Mouse (Mus musculus) adrenal gland, adult 18-20 months (tissue): ENCODE results near the gene P2ry6. TPM values are rescaled to one million over a fixed set of nuclear protein-coding genes. Genes with fewer than 3 reads are reported as not detected.

Source experiments
- DNase-seq, 2 experiments: peaks; one replicate each; pipeline ENCODE4 v3.0.0; 2021 to 2022; ENCODE audit warnings: low spot score in 2 of 2
- total RNA-seq, 2 experiments: library from RNA; stranded (reverse); gene quantifications; 1 replicate in 1 of 2; 2 replicates in 1 of 2; pipeline ENCODE4 v1.2.3; 2021

Gene P2ry6
- total RNA-seq, 2 experiments from 2014 or later, result 3.1 to 5.4 TPM

GRCm38 (mm10) chr7:100919006-100919808 is 55.2 kb downstream of the P2ry6 start:
- DNase-seq, result no peak

GRCm38 (mm10) chr7:100918176-100918575 is 56.3 kb downstream of the P2ry6 start:
- peak; percentile 68 to 70 for DNase-seq

GRCm38 (mm10) chr7:100917751-100918150 is 56.7 kb downstream of the P2ry6 start:
- no peak for DNase-seq

- no peak for DNase-seq
Observed at GRCm38 (mm10) chr7:100916526-100916925, 57.9 kb downstream of the P2ry6 start.

GRCm38 (mm10) chr7:100915204-100915603 is 59.2 kb downstream of the P2ry6 start:
- DNase-seq, result no peak

GRCm38 (mm10) chr7:100911791-100912190 is 62.7 kb downstream of the P2ry6 start:
- peak in 1 of 2 experiments; percentile 37 for DNase-seq

GRCm38 (mm10) chr7:100911246-100911770 is 63.1 kb downstream of the P2ry6 start:
- peak in 1 of 2 experiments; percentile 64 for DNase-seq

- DNase-seq, result peak in 1 of 2 experiments; percentile 52
Observed at GRCm38 (mm10) chr7:100908567-100908966, 65.9 kb downstream of the P2ry6 start.

GRCm38 (mm10) chr7:100908061-100908460 is 66.4 kb downstream of the P2ry6 start:
- DNase-seq, result peak; percentile 55

- peak; percentile 86 for DNase-seq
Observed at GRCm38 (mm10) chr7:100907231-100907630, 67.2 kb downstream of the P2ry6 start.

- no peak for DNase-seq
Observed at GRCm38 (mm10) chr7:100906029-100906789, 68.2 kb downstream of the P2ry6 start.

GRCm38 (mm10) chr7:100905037-100905436 is 69.4 kb downstream of the P2ry6 start:
- no peak for DNase-seq

- DNase-seq, result no peak
Observed at GRCm38 (mm10) chr7:100904612-100905011, 69.8 kb downstream of the P2ry6 start.

- DNase-seq, result no peak
Observed at GRCm38 (mm10) chr7:100902451-100903137, 71.9 kb downstream of the P2ry6 start.

GRCm38 (mm10) chr7:100897828-100898227 is 76.6 kb downstream of the P2ry6 start:
- DNase-seq, result no peak

- DNase-seq, result no peak
Observed at GRCm38 (mm10) chr7:100894833-100895226, 79.6 kb downstream of the P2ry6 start.

- peak; percentile 52 to 56 for DNase-seq
Observed at GRCm38 (mm10) chr7:100894057-100894832, 80.2 kb downstream of the P2ry6 start.

GRCm38 (mm10) chr7:100893249-100894056 is 81.0 kb downstream of the P2ry6 start:
- peak; percentile 63 to 76 for DNase-seq
